ENCODE assay signal across 1 mouse cellular context in the genomic region with DNA sequence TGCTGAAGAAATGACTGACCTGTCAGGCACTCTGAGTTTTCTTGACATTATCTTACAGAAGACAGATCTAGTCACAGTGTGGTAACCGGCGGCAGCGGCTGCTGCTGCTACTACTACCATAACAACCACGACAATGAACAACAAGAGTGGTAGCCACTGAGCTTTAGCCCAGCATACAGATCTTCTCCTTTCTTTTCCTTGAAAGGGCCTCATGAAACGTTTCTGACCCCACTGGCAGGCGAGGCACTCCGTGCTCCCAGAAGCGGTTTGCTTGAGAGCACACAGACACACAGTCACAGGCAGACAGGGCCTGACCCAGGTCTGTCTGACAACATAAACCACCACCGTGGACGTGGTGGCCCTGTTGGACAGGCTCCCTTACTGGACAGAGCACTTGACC.
TF ChIP-seq lines count a peak whose summit lies in the region.

No protein-coding gene starts in this region.

TF ChIP-seq in CH12.LX, 34 proteins besides CTCF, POLR2A, EP300 and RAD21:
- TF ChIP-seq TBP (conservative IDR thresholded peaks at IDR 0.05; ENCODE audit: low read depth, low read length): no peak
- TF ChIP-seq UBTF (IDR thresholded peaks at IDR 0.05; ENCODE audit: low read depth, low read length): 0 out of 2 replicates have a peak, but pooled peaks have one; percentile 20
- TF ChIP-seq HCFC1 (IDR thresholded peaks at IDR 0.05; ENCODE audit: low read depth, low read length): no peak
- TF ChIP-seq MAZ (IDR thresholded peaks at IDR 0.05; ENCODE audit: low read depth, low read length): no peak
- TF ChIP-seq ELF1 (IDR thresholded peaks at IDR 0.05; ENCODE audit: low read depth, low read length): no peak
- TF ChIP-seq BHLHE40 (IDR thresholded peaks at IDR 0.05; ENCODE audit: low read depth, low read length): peak; percentile 15; the same call in 1 of the 2 replicates
- TF ChIP-seq CHD1 (IDR thresholded peaks at IDR 0.05; ENCODE audit: low read depth, low read length): peak; percentile 28; the same call in 1 of the 2 replicates
- no peak for TF ChIP-seq ETS1 (conservative IDR thresholded peaks at IDR 0.05; ENCODE audit: low read depth, low read length)
- TF ChIP-seq USF2 (conservative IDR thresholded peaks at IDR 0.05; ENCODE audit: low read depth, low read length): no peak
